Mouse (Mus musculus) cortical plate, adult 2 months (tissue): ENCODE results near the gene Depp1.

Experiments
- CTCF ChIP-seq: fragments of 200-500 bp; IDR thresholded peaks from 2 replicates; pipeline ENCODE4 v1.5.1; 2011; ENCODE audit warnings: mild to moderate bottlenecking, control low read depth, low read length; ENCODE audit not compliant: insufficient read depth; ENCODE audit errors: extremely low read depth
- POLR2A ChIP-seq: fragments of 200-500 bp; IDR thresholded peaks from 2 replicates; pipeline ENCODE4 v1.6.1; 2011; ENCODE audit warnings: mild to moderate bottlenecking, low read length, control low read depth; ENCODE audit not compliant: insufficient read depth; ENCODE audit errors: extremely low read depth

DNA sequence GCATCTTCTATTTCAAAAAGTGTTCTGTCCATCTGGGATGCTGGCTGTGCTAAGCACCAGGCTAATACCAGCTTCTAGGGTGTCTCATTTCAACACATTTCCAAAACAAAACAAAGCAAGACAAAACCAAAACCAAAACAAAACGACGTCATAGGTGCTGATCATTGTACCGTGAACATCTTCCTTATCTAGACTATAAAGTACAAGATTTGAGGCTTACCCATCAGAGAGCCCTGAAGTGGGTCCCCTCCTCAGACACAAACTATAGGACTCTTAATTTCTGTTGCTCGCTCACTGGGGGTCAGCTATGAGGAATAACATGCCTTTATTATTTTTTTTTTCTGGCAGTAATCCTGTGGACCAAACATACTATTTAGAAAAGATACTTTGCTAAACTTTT, 43.2 kb downstream of the Depp1 start:
- no peak for TF ChIP-seq CTCF
- TF ChIP-seq POLR2A: no peak
